Mouse (Mus musculus) neural tube, embryonic 12.5 days (tissue): ENCODE measurements around the gene Fntb. TPM values are rescaled to one million over a fixed set of nuclear protein-coding genes. Genes with fewer than 3 reads are reported as not detected.

ENCODE experiments used
- ATAC-seq: fragments of 200-750 bp; cut with Nextera tagmentation; 2 replicates; pipeline ENCODE4 v1.8.0; 2017; ENCODE audit warnings: low read depth, mild to moderate bottlenecking, moderate TSS enrichment, moderate library complexity; ENCODE audit not compliant: low FRiP score
- H3K27ac ChIP-seq: fragments of 300-500 bp; sonication (generic); 2 replicates; pipeline ENCODE4 v1.5.1; 2016
- H3K27me3 ChIP-seq: fragments of 300-500 bp; sonication (generic); replicated peaks from 2 replicates; pipeline ENCODE4 v1.6.1; 2016; ENCODE audit warnings: mild to moderate bottlenecking
- H3K36me3 ChIP-seq: fragments of 300-500 bp; sonication (generic); 2 replicates; pipeline ENCODE4 v1.6.1; 2016; ENCODE audit warnings: mild to moderate bottlenecking
- H3K4me1 ChIP-seq: fragments of 300-500 bp; sonication (generic); 2 replicates; pipeline ENCODE4 v1.6.1; 2016
- H3K4me2 ChIP-seq: fragments of 300-500 bp; sonication (generic); replicated peaks from 2 replicates; pipeline ENCODE4 v1.6.1; 2016; ENCODE audit warnings: mild to moderate bottlenecking
- H3K4me3 ChIP-seq: fragments of 300-500 bp; sonication (generic); 2 replicates; pipeline ENCODE4 v1.5.1; 2016
- H3K9ac ChIP-seq: fragments of 300-500 bp; sonication (generic); 2 replicates; pipeline ENCODE4 v1.6.1; 2016; ENCODE audit warnings: mild to moderate bottlenecking
- H3K9me3 ChIP-seq: fragments of 300-500 bp; sonication (generic); 2 replicates; pipeline ENCODE4 v1.6.1; 2016; ENCODE audit warnings: mild to moderate bottlenecking
- WGBS: fragments of 180-500 bp; shearing (Covaris S2); methylation state at CpG from one replicate; pipeline ENCODE4 v1.1.7; 2016; 5-methylcytosine and 5-hydroxymethylcytosine counted together
- polyA plus RNA-seq: library from polyadenylated mRNA; unstranded; fragments of >200 nt; fragmentation: Nextera tagmentation; extraction: Ambion mirVana; gene quantifications from 2 replicates; pipeline ENCODE4 v1.2.1, GENCODE M21; 2016

Gene Fntb
- polyA plus RNA-seq, 1 experiment from 2014 or later = 38.1 TPM

GRCm38 (mm10) chr12:76938013-76938412, 172.6 kb downstream of the Fntb start:
- H3K27me3 ChIP-seq = no peaks in the 10 kb centered on the region
- no peak overlapping the region for H3K4me3 ChIP-seq
- WGBS = 93% methylated on average over 6 of the region's 6 CpGs
- H3K9ac ChIP-seq = no peak overlapping the region
- no peak overlapping the region for H3K27ac ChIP-seq
- no peaks in the 10 kb centered on the region for H3K9me3 ChIP-seq
- no peaks in the 10 kb centered on the region for H3K4me1 ChIP-seq
- no peak overlapping the region for H3K4me2 ChIP-seq
- H3K36me3 ChIP-seq = peaks cover 67% of the 10 kb centered on the region
- ATAC-seq = no peak

DNA sequence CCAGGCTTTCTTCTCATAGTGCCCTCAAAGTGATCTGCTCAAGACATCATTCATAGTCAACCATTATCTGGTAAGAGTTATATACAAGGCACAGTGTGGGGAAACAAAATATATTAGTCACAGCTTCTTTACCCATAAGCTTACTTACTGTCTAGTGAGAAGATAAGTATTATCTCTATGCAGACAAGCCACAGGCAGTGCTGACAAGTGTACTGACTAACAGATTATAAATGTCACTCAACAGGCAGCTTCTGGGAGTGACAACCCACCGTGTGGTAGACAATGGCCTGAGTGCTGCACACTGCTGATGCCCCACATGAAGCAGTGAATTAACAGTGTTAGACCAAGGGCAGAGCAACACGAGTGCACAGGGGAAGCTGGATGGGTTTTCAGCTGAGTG, 176.1 kb downstream of the Fntb start:
- Histone ChIP-seq H3K36me3 (peaks cover 94% of the 10 kb centered on the region), H3K4me1 (no peaks in the 10 kb centered on the region), H3K4me3 (no peak overlapping the region), H3K4me2 (no peak overlapping the region), H3K27ac (no peak overlapping the region), H3K9ac (no peak overlapping the region), H3K9me3 (no peaks in the 10 kb centered on the region), H3K27me3 (no peaks in the 10 kb centered on the region)
- WGBS = 80% methylated on average over 2 of the region's 2 CpGs
- ATAC-seq = no peak

DNA sequence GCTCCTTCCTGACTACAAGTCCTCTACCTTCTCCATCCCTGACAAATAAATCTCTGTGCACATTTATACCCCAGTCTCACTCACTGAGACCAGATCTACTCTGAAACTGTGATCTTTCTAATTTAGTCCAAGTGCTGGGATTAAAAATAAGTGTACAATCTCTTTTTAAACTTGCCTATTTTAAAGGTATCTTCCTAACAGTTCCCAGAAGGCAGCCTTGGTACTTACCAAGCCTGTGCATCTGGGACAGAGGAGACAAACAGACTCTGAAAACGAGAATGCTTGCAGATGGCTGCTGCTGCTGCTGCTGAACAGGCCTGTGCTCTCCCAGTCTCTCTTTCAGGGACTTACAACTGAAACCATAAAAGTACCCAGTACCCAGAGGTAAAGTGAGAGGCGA, 177.1 kb downstream of the Fntb start:
- Histone ChIP-seq H3K9ac (no peak overlapping the region), H3K27me3 (no peaks in the 10 kb centered on the region), H3K4me3 (no peak overlapping the region), H3K27ac (no peak overlapping the region), H3K4me2 (no peak overlapping the region), H3K4me1 (no peaks in the 10 kb centered on the region), H3K9me3 (no peaks in the 10 kb centered on the region), H3K36me3 (peaks cover 91% of the 10 kb centered on the region)
- WGBS = 82% methylated on average over 2 of the region's 2 CpGs
- ATAC-seq = no peak

- Histone ChIP-seq H3K9me3 (no peaks in the 10 kb centered on the region), H3K4me2 (no peak overlapping the region), H3K27ac (no peak overlapping the region), H3K27me3 (no peaks in the 10 kb centered on the region), H3K36me3 (peaks cover 92% of the 10 kb centered on the region), H3K9ac (no peak overlapping the region), H3K4me3 (no peak overlapping the region), H3K4me1 (no peaks in the 10 kb centered on the region)
- no peak for ATAC-seq
- WGBS = 90% methylated on average over 3 of the region's 3 CpGs
Measured at GRCm38 (mm10) chr12:76943046-76943445, 177.7 kb downstream of the Fntb start.

DNA sequence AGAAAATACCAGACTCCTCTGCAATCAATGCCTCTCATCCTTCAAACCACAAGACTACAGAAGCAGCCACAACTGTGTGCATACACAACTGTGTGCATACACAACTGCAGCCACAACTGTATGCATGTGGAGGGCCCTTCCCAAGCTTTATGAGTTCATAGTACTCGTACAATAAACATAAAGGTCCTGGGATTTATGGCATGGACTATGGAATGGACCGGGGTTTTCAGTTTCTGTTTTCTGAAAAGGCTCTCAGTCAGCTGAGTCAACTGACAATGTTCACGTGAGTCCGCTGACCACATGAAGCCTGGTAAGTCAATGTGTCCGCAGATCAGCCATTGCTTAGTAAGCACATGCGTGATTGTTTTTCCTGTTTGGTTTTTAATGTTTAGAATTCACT, 178.1 kb downstream of the Fntb start:
- no peak for ATAC-seq
- Histone ChIP-seq H3K27me3 (no peaks in the 10 kb centered on the region), H3K36me3 (peaks cover 90% of the 10 kb centered on the region), H3K27ac (no peak overlapping the region), H3K4me1 (no peaks in the 10 kb centered on the region), H3K9ac (no peak overlapping the region), H3K4me3 (no peak overlapping the region), H3K9me3 (no peaks in the 10 kb centered on the region), H3K4me2 (no peak overlapping the region)
- WGBS = 87% methylated on average over 6 of the region's 6 CpGs

DNA sequence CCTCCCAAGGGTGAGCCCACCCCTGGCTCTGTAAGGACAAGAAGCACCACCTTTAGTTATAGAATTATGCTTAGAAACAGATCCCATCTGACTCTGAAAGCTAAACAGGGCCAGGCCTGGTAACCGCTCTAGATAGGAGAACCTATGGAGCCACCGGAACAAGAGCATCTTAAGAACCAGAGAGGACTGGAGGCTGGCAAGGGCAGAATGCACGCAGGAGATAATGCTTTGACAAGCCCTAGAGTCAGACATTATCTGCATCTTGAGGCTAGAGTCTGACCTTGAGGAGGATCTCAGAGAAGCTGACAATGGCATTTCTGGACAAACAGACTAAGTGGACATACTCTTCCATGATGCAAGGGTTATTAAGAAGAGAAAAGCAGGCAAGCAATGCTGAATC, 182.1 kb downstream of the Fntb start:
- H3K9me3 ChIP-seq = no peaks in the 10 kb centered on the region
- H3K4me2 ChIP-seq = no peak overlapping the region
- H3K9ac ChIP-seq = no peak overlapping the region
- no peaks in the 10 kb centered on the region for H3K27me3 ChIP-seq
- H3K27ac ChIP-seq = no peak overlapping the region
- H3K4me3 ChIP-seq = no peak overlapping the region
- H3K4me1 ChIP-seq = no peaks in the 10 kb centered on the region
- ATAC-seq = no peak
- WGBS = 95% methylated on average over 3 of the region's 3 CpGs
- peaks cover 80% of the 10 kb centered on the region for H3K36me3 ChIP-seq

- Histone ChIP-seq H3K4me1 (no peaks in the 10 kb centered on the region), H3K27me3 (no peaks in the 10 kb centered on the region), H3K9ac (no peak overlapping the region), H3K4me2 (no peak overlapping the region), H3K4me3 (no peak overlapping the region), H3K27ac (no peak overlapping the region), H3K36me3 (peaks cover 80% of the 10 kb centered on the region), H3K9me3 (no peaks in the 10 kb centered on the region)
- WGBS = 85% methylated on average over 2 of the region's 2 CpGs
- ATAC-seq = no peak
Measured at GRCm38 (mm10) chr12:76948185-76948584, 182.8 kb downstream of the Fntb start.

GRCm38 (mm10) chr12:76948781-76949180, 183.4 kb downstream of the Fntb start:
- Histone ChIP-seq H3K36me3 (peaks cover 81% of the 10 kb centered on the region), H3K9me3 (no peaks in the 10 kb centered on the region), H3K4me3 (no peak overlapping the region), H3K27me3 (no peaks in the 10 kb centered on the region), H3K4me1 (no peaks in the 10 kb centered on the region), H3K27ac (no peak overlapping the region), H3K9ac (no peak overlapping the region), H3K4me2 (no peak overlapping the region)
- 91% methylated on average over 3 of the region's 3 CpGs for WGBS
- no peak for ATAC-seq

DNA sequence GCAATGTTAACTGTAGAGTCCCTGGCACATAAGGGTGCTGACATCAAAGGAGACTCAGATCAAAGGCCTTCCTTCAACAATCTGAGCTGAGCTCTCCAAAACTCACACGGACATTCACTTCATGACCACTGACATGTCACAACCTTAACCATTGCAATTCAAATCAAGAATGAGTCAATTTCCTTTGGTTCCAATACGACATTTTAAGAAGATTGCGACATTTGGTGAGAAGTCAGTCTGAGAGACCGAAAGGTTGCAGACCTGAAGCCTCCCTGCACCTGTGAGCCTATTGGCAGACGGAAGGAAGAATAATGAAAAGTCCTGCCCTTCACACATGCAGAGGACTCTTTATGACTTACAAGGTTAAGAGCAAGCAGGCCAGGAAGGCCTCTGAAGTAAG, 184.9 kb downstream of the Fntb start:
- H3K27me3 ChIP-seq = no peaks in the 10 kb centered on the region
- H3K4me1 ChIP-seq = no peaks in the 10 kb centered on the region; the same call in 1 of the 2 replicates
- H3K4me3 ChIP-seq = no peak overlapping the region
- WGBS = 91% methylated on average over 5 of the region's 5 CpGs
- H3K9ac ChIP-seq = no peak overlapping the region
- no peak for ATAC-seq
- H3K27ac ChIP-seq = no peak overlapping the region
- H3K9me3 ChIP-seq = no peaks in the 10 kb centered on the region
- no peak overlapping the region for H3K4me2 ChIP-seq
- peaks cover 70% of the 10 kb centered on the region for H3K36me3 ChIP-seq

DNA sequence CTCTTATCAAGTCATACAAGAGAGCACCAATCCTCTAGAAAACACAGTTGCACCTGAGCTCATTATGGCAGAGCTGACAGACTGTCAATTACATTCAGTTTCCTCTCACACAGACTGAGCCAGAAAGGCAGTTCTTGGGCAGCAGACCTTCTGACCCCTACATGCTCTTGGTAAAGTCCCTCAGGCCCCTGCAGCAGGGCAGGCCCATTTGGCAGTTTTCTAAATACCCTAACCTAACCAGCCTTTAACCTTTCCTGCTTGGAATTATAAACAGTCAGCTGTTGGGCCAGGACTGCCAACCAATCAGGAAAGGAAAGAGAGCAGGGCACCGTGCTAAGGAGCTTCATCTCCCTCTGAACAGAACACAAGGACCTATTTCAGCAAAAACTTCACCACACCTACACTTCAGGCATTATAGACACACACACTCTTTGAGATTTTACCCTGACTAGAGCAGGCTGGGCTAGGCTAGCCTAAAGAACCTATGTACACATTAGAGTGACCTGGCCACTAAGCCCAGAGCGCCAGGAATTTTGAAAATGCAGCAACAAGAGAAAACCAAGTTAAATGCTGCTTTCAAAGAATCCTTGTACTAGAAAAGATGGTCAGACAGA, 188.5 kb downstream of the Fntb start:
- no peak for ATAC-seq
- Histone ChIP-seq H3K9me3 (no peaks in the 10 kb centered on the region), H3K27me3 (no peaks in the 10 kb centered on the region), H3K4me3 (no peak overlapping the region), H3K4me1 (no peaks in the 10 kb centered on the region; the same call in 1 of the 2 replicates), H3K4me2 (no peak overlapping the region), H3K9ac (no peak overlapping the region), H3K27ac (no peak overlapping the region), H3K36me3 (peaks cover 56% of the 10 kb centered on the region)
- WGBS = 94% methylated on average over 2 of the region's 2 CpGs

GRCm38 (mm10) chr12:76954698-76955423, 189.5 kb downstream of the Fntb start:
- Histone ChIP-seq H3K4me3 (no peak overlapping the region), H3K4me2 (no peak overlapping the region), H3K9ac (no peak overlapping the region), H3K27me3 (no peaks in the 10 kb centered on the region), H3K36me3 (peaks cover 56% of the 10 kb centered on the region), H3K9me3 (no peaks in the 10 kb centered on the region), H3K4me1 (no peaks in the 10 kb centered on the region; the same call in 1 of the 2 replicates), H3K27ac (no peak overlapping the region)
- 79% methylated on average over 10 of the region's 10 CpGs for WGBS
- ATAC-seq = no peak

GRCm38 (mm10) chr12:76957688-76958087, 192.3 kb downstream of the Fntb start:
- 92% methylated on average over 5 of the region's 5 CpGs for WGBS
- no peak overlapping the region for H3K9ac ChIP-seq
- H3K9me3 ChIP-seq = no peaks in the 10 kb centered on the region
- H3K27ac ChIP-seq = no peak overlapping the region
- H3K27me3 ChIP-seq = no peaks in the 10 kb centered on the region
- no peak for ATAC-seq
- H3K4me1 ChIP-seq = peaks cover 7% of the 10 kb centered on the region
- no peak overlapping the region for H3K4me2 ChIP-seq
- no peak overlapping the region for H3K4me3 ChIP-seq
- H3K36me3 ChIP-seq = peaks cover 38% of the 10 kb centered on the region
